Mouse (Mus musculus) CD4-positive helper T cell, adult 2 months (primary cell): ENCODE measurements around the gene G3bp2.
"Not testable (repeated sequence)": the region's sequence is repeated elsewhere in the genome, so short reads cannot be mapped to it uniquely, and the experiment has no call there.

Experiments used
- DNase-seq: peaks from one replicate; pipeline ENCODE4 v3.0.0-alpha.2; 2012; ENCODE audit warnings: low read depth, missing footprints, low spot score

The G3bp2 gene

GRCm38 (mm10) chr5:92083417-92084038 lies at the start of gene G3bp2:
Gene G3bp2, minus strand, starts transcription at chr5:92083719.
- peak; percentile 100 for DNase-seq

GRCm38 (mm10) chr5:92133006-92133405 lies 49.5 kb upstream of the G3bp2 start:
- not testable (repeated sequence) for DNase-seq

GRCm38 (mm10) chr5:92132127-92132526 lies 48.6 kb upstream of the G3bp2 start:
- DNase-seq, result no peak

GRCm38 (mm10) chr5:92130040-92130682 lies 46.6 kb upstream of the G3bp2 start:
- DNase-seq, result no peak

- no peak for DNase-seq
Observed at GRCm38 (mm10) chr5:92129321-92129768, 45.8 kb upstream of the G3bp2 start.

- DNase-seq, result no peak
Observed at GRCm38 (mm10) chr5:92128570-92128969, 45.1 kb upstream of the G3bp2 start.

GRCm38 (mm10) chr5:92127751-92128150 lies 44.2 kb upstream of the G3bp2 start:
- no peak for DNase-seq

- DNase-seq, result no peak
Observed at GRCm38 (mm10) chr5:92127141-92127625, 43.7 kb upstream of the G3bp2 start.

GRCm38 (mm10) chr5:92125446-92125845 lies 41.9 kb upstream of the G3bp2 start:
- DNase-seq, result no peak

- DNase-seq, result no peak
Observed at GRCm38 (mm10) chr5:92121636-92122035, 38.1 kb upstream of the G3bp2 start.

- peak; percentile 78 for DNase-seq
Observed at GRCm38 (mm10) chr5:92117823-92118403, 34.4 kb upstream of the G3bp2 start.

- DNase-seq, result no peak
Observed at GRCm38 (mm10) chr5:92114939-92115338, 31.4 kb upstream of the G3bp2 start.

GRCm38 (mm10) chr5:92114223-92114622 lies 30.7 kb upstream of the G3bp2 start:
- DNase-seq, result no peak

- DNase-seq, result no peak
Observed at GRCm38 (mm10) chr5:92113484-92113883, 30.0 kb upstream of the G3bp2 start.

- DNase-seq, result no peak
Observed at GRCm38 (mm10) chr5:92112585-92112984, 29.1 kb upstream of the G3bp2 start.

GRCm38 (mm10) chr5:92112175-92112574 lies 28.7 kb upstream of the G3bp2 start:
- no peak for DNase-seq

- no peak for DNase-seq
Observed at GRCm38 (mm10) chr5:92110818-92111355, 27.4 kb upstream of the G3bp2 start.

- DNase-seq, result no peak
Observed at GRCm38 (mm10) chr5:92107282-92107681, 23.8 kb upstream of the G3bp2 start.

GRCm38 (mm10) chr5:92106327-92107125 lies 23.0 kb upstream of the G3bp2 start:
- peak; percentile 18 for DNase-seq

GRCm38 (mm10) chr5:92103816-92104415 lies 20.4 kb upstream of the G3bp2 start:
- DNase-seq, result no peak

- DNase-seq, result peak; percentile 80
Observed at GRCm38 (mm10) chr5:92103062-92103461, 19.5 kb upstream of the G3bp2 start.
